Mouse (Mus musculus) limb, embryonic 10.5 days (tissue): Measurements from ENCODE around the gene Dcst1. TPM values are rescaled to one million over a fixed set of nuclear protein-coding genes. Genes with fewer than 3 reads are reported as not detected.

Experiments
- DNase-seq: peaks from one replicate; pipeline ENCODE4 v3.0.0-alpha.2; 2017; ENCODE audit warnings: low spot score
- H3K27ac ChIP-seq: fragments of 300-500 bp; sonication (generic); 2 replicates; pipeline ENCODE4 v1.5.1; 2016; ENCODE audit warnings: mild to moderate bottlenecking
- H3K27me3 ChIP-seq: fragments of 300-500 bp; sonication (generic); 2 replicates; pipeline ENCODE4 v1.6.1; 2016; ENCODE audit warnings: low read depth, mild to moderate bottlenecking; ENCODE audit not compliant: poor library complexity, severe bottlenecking
- H3K36me3 ChIP-seq: fragments of 300-500 bp; sonication (generic); 2 replicates; pipeline ENCODE4 v1.6.1; 2016; ENCODE audit warnings: mild to moderate bottlenecking, moderate library complexity
- H3K4me1 ChIP-seq: fragments of 300-500 bp; sonication (generic); 2 replicates; pipeline ENCODE4 v1.6.1; 2016
- H3K4me3 ChIP-seq: fragments of 300-500 bp; sonication (generic); 2 replicates; pipeline ENCODE4 v1.5.1; 2016; ENCODE audit warnings: mild to moderate bottlenecking, moderate library complexity
- H3K9me3 ChIP-seq: fragments of 300-500 bp; sonication (generic); replicated peaks from 2 replicates; pipeline ENCODE4 v1.6.1; 2016; ENCODE audit warnings: mild to moderate bottlenecking
- WGBS: fragments of 180-500 bp; shearing (Covaris S2); methylation state at CpG from one replicate; pipeline ENCODE4 v1.1.7; 2016; 5-methylcytosine and 5-hydroxymethylcytosine counted together
- polyA plus RNA-seq: library from polyadenylated mRNA; unstranded; fragments of >200 nt; fragmentation: Nextera tagmentation; extraction: Ambion mirVana; gene quantifications from 2 replicates; pipeline ENCODE4 v1.2.1, GENCODE M21; 2016

Gene Dcst1
- polyA plus RNA-seq, 1 experiment from 2014 or later, result 0.25 TPM

GRCm38 (mm10) chr3:89373581-89374231 is 8.7 kb upstream of the Dcst1 start:
- H3K9me3 ChIP-seq, result no peaks in the 10 kb centered on the region
- no peaks in the 10 kb centered on the region for H3K36me3 ChIP-seq
- H3K4me3 ChIP-seq, result no peak overlapping the region
- no peaks in the 10 kb centered on the region for H3K27me3 ChIP-seq
- 47% methylated on average over 5 of the region's 5 CpGs for WGBS
- H3K4me1 ChIP-seq, result peaks cover 17% of the 10 kb centered on the region
- DNase-seq, result no peak
- H3K27ac ChIP-seq, result no peak overlapping the region

GRCm38 (mm10) chr3:89367338-89367737 is 2.3 kb upstream of the Dcst1 start:
- Histone ChIP-seq H3K36me3 (no peaks in the 10 kb centered on the region), H3K27ac (no peak overlapping the region), H3K4me1 (peaks cover 20% of the 10 kb centered on the region), H3K4me3 (no peak overlapping the region), H3K27me3 (no peaks in the 10 kb centered on the region), H3K9me3 (no peaks in the 10 kb centered on the region)
- DNase-seq, result no peak
- 65% methylated on average over 11 of the region's 11 CpGs for WGBS

GRCm38 (mm10) chr3:89365486-89366414 is 697 bp upstream of the Dcst1 start:
- no peak overlapping the region for H3K4me3 ChIP-seq
- H3K27ac ChIP-seq, result no peak overlapping the region
- no peaks in the 10 kb centered on the region for H3K9me3 ChIP-seq
- no peak for DNase-seq
- peaks cover 23% of the 10 kb centered on the region for H3K4me1 ChIP-seq
- H3K27me3 ChIP-seq, result no peaks in the 10 kb centered on the region
- H3K36me3 ChIP-seq, result no peaks in the 10 kb centered on the region
- WGBS, result 75% methylated on average over 20 of the region's 20 CpGs

- DNase-seq, result no peak
- WGBS, result 64% methylated on average over 8 of the region's 8 CpGs
- no peaks in the 10 kb centered on the region for H3K27me3 ChIP-seq
- no peak overlapping the region for H3K4me3 ChIP-seq
- no peak overlapping the region for H3K27ac ChIP-seq
- no peaks in the 10 kb centered on the region for H3K36me3 ChIP-seq
- peaks cover 23% of the 10 kb centered on the region for H3K4me1 ChIP-seq
- no peaks in the 10 kb centered on the region for H3K9me3 ChIP-seq
Measured at GRCm38 (mm10) chr3:89364631-89365030, 422 bp downstream of the Dcst1 start.

GRCm38 (mm10) chr3:89361675-89362074 is 3.4 kb downstream of the Dcst1 start, which contains the start of gene Dcst2:
Dcst2 (plus strand) TSS chr3:89361975.
- 0 out of 2 replicates have a peak, but pooled peaks cover 6% of the 10 kb centered on the region for H3K27me3 ChIP-seq
- H3K4me1 ChIP-seq, result peaks cover 13% of the 10 kb centered on the region; the same call in 1 of the 2 replicates
- no peak within 1 kb of the TSS for H3K4me3 ChIP-seq
- H3K27ac ChIP-seq, result 0 out of 2 replicates have a peak within 1 kb of the TSS, but pooled peaks have one; percentile 37
- no peak for DNase-seq
- 85% methylated on average over 7 of the region's 7 CpGs for WGBS
- no peaks in the 10 kb centered on the region for H3K9me3 ChIP-seq
- H3K36me3 ChIP-seq, result no peaks in the 10 kb centered on the region

- Histone ChIP-seq H3K4me1 (peaks cover 8% of the 10 kb centered on the region; the same call in 1 of the 2 replicates), H3K4me3 (no peak overlapping the region), H3K27me3 (0 out of 2 replicates have a peak, but pooled peaks cover 6% of the 10 kb centered on the region), H3K36me3 (no peaks in the 10 kb centered on the region), H3K9me3 (no peaks in the 10 kb centered on the region), H3K27ac (no peak overlapping the region)
- WGBS, result 80% methylated on average over 3 of the region's 3 CpGs
- no peak for DNase-seq
Measured at GRCm38 (mm10) chr3:89360237-89360636, 4.8 kb downstream of the Dcst1 start.

- 81% methylated on average over 6 of the region's 6 CpGs for WGBS
- Histone ChIP-seq H3K27ac (no peak overlapping the region), H3K27me3 (0 out of 2 replicates have a peak, but pooled peaks cover 6% of the 10 kb centered on the region), H3K9me3 (no peaks in the 10 kb centered on the region), H3K4me3 (no peak overlapping the region), H3K36me3 (no peaks in the 10 kb centered on the region), H3K4me1 (peaks cover 13% of the 10 kb centered on the region)
- DNase-seq, result no peak
Measured at GRCm38 (mm10) chr3:89359630-89360029, 5.4 kb downstream of the Dcst1 start.

GRCm38 (mm10) chr3:89356029-89356428 is 9.0 kb downstream of the Dcst1 start:
- Histone ChIP-seq H3K27me3 (peaks cover 25% of the 10 kb centered on the region), H3K27ac (no peak overlapping the region), H3K4me1 (peaks cover 15% of the 10 kb centered on the region), H3K9me3 (no peaks in the 10 kb centered on the region), H3K36me3 (no peaks in the 10 kb centered on the region), H3K4me3 (no peak overlapping the region)
- 75% methylated on average over 9 of the region's 9 CpGs for WGBS
- DNase-seq, result no peak

GRCm38 (mm10) chr3:89355512-89355902 is 9.5 kb downstream of the Dcst1 start:
- H3K4me1 ChIP-seq, result peaks cover 18% of the 10 kb centered on the region
- no peaks in the 10 kb centered on the region for H3K36me3 ChIP-seq
- 83% methylated on average over 6 of the region's 6 CpGs for WGBS
- H3K9me3 ChIP-seq, result no peaks in the 10 kb centered on the region
- peaks cover 30% of the 10 kb centered on the region for H3K27me3 ChIP-seq
- DNase-seq, result no peak
- H3K27ac ChIP-seq, result no peak overlapping the region
- no peak overlapping the region for H3K4me3 ChIP-seq

GRCm38 (mm10) chr3:89354816-89355511 is 10.1 kb downstream of the Dcst1 start:
- Histone ChIP-seq H3K27ac (peak overlapping the region; percentile 38; the same call in 1 of the 2 replicates), H3K4me3 (0 out of 2 replicates have a peak overlapping the region, but pooled peaks have one; percentile 11), H3K4me1 (peaks cover 24% of the 10 kb centered on the region), H3K36me3 (no peaks in the 10 kb centered on the region), H3K9me3 (no peaks in the 10 kb centered on the region), H3K27me3 (peaks cover 36% of the 10 kb centered on the region)
- 15% methylated on average over 5 of the region's 5 CpGs for WGBS
- DNase-seq, result peak; percentile 90

GRCm38 (mm10) chr3:89351271-89351670 is 13.8 kb downstream of the Dcst1 start:
- Histone ChIP-seq H3K36me3 (0 out of 2 replicates have a peak, but pooled peaks cover 4% of the 10 kb centered on the region), H3K27me3 (peaks cover 65% of the 10 kb centered on the region), H3K4me3 (no peak overlapping the region), H3K4me1 (peaks cover 46% of the 10 kb centered on the region), H3K9me3 (no peaks in the 10 kb centered on the region), H3K27ac (no peak overlapping the region)
- WGBS, result 47% methylated on average over 5 of the region's 5 CpGs
- no peak for DNase-seq

GRCm38 (mm10) chr3:89349869-89350501 is 15.1 kb downstream of the Dcst1 start, which contains the start of gene Adam15:
Adam15 (minus strand) TSS chr3:89349996.
- Histone ChIP-seq H3K27me3 (peaks cover 65% of the 10 kb centered on the region), H3K4me1 (peaks cover 39% of the 10 kb centered on the region), H3K4me3 (peak within 1 kb of the TSS; percentile 67), H3K36me3 (peaks cover 17% of the 10 kb centered on the region), H3K27ac (peak within 1 kb of the TSS; percentile 69), H3K9me3 (no peaks in the 10 kb centered on the region)
- peak; percentile 90 for DNase-seq
- 1% methylated on average over 59 of the region's 59 CpGs for WGBS
